Mouse (Mus musculus): ENCODE results near the gene Mapk1ip1l.

Gene Mapk1ip1l

DNA sequence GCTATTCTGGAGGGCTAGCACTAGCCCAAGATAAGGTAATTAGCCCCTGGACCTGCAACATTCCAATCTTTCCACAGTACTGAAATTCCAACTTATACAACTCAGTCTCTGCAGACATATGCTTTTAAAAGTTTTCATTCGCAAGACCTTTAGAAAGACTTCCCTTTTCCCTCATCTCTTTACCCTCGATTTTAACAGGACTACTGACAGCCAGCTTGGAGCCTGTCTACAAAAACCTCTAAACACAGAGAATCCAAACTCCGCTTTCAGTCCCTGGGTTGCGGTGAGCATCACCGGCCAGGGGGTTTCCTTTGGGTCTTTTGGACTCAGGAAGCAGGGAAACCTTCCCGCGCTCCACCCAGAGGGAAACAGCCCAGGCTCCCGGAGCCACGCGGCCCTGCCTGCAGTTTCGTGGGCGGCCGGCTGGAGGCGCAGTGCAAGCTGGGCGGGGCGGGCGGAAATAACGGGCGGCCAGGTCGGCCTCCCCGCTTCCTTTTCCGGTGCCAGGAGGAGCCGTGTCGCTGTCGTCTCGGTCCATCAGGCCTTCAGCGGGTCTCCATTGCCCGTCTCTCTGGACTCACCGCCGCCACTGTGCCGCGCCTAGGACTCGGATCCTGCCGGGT is at the start of gene Mapk1ip1l:
Gene Mapk1ip1l (plus strand): TSS at position 482 of the 623 bp plus-strand sequence.
- peak; percentile 92 for DNase-seq

DNA sequence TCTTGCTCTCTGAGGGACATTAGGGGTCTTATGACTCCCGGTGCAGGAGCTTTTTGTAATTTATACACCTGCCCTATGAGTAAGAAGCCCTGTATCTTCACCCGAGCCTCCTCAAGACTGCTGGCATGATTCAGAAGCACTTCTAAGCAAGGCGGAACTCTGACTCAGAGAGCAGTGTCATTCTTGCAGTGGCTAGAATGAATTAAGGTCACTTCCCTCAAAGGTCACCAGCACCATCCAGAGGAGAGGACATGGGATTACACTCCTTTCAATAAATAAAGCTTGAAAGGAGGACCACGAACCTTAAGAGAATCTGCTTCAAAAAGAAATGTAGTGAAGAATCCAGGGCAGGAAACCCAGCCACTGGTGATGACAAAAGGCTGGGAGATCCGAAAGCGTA is 48.2 kb upstream of the Mapk1ip1l start:
- DNase-seq = peak; percentile 12

DNA sequence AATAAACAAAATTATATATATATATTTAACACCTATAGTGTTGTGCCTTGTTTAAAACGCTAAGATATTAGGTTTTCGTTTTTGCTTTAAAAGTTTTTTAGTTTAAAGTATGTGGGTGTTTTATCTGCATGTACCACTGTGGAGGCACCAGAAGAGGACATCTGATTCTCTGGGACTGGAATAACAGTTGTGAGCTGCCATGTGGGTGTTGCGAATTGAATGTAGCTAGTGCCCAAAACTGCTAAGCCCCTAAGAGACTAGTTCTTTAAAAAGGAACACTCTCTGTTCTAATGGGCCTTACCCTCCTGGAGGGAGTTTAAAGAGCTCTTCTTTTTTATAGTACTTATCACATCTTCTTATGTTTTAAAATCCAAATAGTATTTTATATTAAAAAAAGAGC is 33.2 kb upstream of the Mapk1ip1l start:
- no peak for DNase-seq

GRCm38 (mm10) chr14:47265829-47266228 is 32.2 kb upstream of the Mapk1ip1l start:
- DNase-seq = no peak

DNA sequence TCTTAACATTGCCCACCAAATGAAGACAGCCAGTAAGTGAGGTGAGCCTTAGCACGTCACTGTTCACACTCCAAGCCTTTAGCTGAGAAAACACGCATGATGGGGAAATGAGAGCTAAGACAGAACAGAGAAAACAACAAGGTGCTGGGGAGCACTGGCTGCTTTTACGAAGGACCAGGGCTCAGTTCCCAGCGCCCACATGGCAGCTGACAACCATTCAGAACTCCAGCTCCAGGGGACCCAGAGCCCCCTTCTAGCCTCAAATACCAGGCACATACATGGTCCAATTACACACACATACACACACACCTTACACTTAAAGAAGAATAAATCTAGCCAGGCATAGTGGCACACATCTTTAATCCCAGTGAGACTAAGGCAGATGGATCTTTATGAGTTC is 29.0 kb upstream of the Mapk1ip1l start:
- no peak for DNase-seq

DNA sequence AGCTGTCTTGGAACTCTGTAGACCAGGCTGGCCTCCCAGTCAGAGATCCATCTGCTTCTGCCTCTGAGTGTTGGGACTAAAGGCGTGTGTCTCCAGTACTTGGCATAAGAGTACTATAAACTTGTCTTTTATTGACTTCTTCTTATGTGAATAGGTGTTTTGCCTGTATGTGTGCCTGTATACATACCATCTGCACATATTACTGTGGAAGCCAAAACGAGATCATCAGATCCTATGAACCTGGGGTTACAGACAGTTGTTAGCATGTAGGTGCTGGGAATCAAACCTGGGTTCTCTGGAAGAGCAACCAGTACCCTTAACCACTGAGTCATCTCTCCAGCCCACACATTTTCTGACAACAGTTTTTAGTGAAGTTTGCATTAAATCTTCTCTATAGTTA is 28.4 kb upstream of the Mapk1ip1l start:
- no peak for DNase-seq

- DNase-seq = no peak
These were observed 24.3 kb upstream of the Mapk1ip1l start for GRCm38 (mm10) chr14:47273751-47274150.

- DNase-seq = peak; percentile 21
These were observed 22.6 kb upstream of the Mapk1ip1l start for GRCm38 (mm10) chr14:47275417-47275816.

GRCm38 (mm10) chr14:47276036-47276603 is 21.9 kb upstream of the Mapk1ip1l start:
- DNase-seq = no peak

- peak; percentile 96 for DNase-seq
These were observed 21.3 kb upstream of the Mapk1ip1l start, which contains the start of the genes Wdhd1 and Socs4 for GRCm38 (mm10) chr14:47276637-47277393. Gene Wdhd1 (minus strand): TSS chr14:47276857. Gene Socs4 (plus strand): TSS chr14:47276931.

DNA sequence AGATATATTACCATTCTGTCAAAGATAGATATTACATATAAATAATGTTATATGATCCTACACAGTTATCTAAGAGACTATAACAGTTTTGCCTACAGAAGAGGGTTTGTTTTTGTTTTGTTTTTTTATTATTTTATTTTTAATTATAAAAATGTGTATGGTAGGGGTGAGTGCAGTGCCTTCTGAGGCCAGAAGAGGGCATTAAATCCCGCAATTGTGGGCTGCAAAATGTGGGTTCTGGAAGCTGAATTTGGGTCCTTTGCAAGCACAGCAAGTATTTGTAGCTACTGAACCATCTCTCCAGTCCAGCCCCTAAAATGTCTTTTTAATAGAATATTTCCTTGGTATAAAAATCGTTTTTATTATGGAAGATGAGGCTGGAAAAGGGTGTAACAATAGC is 19.0 kb upstream of the Mapk1ip1l start:
- DNase-seq = no peak

GRCm38 (mm10) chr14:47281535-47281934 is 16.5 kb upstream of the Mapk1ip1l start:
- DNase-seq = no peak

GRCm38 (mm10) chr14:47283568-47283967 is 14.5 kb upstream of the Mapk1ip1l start:
- DNase-seq = no peak

GRCm38 (mm10) chr14:47285271-47285670 is 12.8 kb upstream of the Mapk1ip1l start:
- no peak for DNase-seq

- DNase-seq = no peak
These were observed 11.9 kb upstream of the Mapk1ip1l start for GRCm38 (mm10) chr14:47286215-47286614.

GRCm38 (mm10) chr14:47287021-47287420 is 11.0 kb upstream of the Mapk1ip1l start:
- DNase-seq = no peak

DNA sequence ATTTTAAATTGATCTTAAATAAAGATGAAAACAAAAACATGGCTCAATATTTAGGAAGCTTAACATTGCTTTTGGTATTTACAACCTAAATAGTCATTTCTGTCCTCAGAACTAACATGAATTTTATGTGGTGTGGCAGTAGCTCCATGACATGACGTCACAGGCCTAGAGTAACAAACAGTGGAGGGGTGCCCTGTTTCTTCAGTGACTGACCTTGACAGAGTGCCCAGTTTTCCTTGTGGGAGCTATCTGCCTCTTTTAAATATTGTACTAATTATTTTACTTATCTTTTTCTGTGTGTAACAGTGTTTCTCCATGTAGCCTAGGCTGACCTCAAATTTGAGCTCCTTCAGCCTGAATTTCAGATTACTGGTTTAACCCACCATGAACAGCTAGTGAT is 6.3 kb upstream of the Mapk1ip1l start:
- DNase-seq = no peak

DNA sequence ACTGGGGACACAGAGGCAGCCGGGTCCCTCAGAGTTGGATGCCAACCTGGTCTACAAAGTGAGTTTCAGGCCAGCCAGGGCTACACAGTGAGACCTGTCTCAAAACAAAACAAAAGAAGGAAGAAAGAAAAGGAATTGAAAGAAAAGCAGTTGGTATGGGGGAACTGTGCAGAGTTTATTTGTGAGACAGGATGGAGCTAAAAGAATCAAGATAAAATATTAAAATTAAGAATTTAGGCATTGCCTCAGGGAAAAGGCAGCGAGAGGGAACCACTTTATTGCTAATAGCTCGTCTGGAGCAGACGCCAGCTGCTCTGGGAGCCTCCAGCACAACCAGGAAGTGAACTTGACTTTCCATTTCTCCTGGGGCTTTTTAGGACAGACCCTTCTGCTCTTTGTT is 3.9 kb upstream of the Mapk1ip1l start:
- DNase-seq = peak; percentile 6

- no peak for DNase-seq
These were observed 1.8 kb upstream of the Mapk1ip1l start for GRCm38 (mm10) chr14:47296232-47296631.

DNA sequence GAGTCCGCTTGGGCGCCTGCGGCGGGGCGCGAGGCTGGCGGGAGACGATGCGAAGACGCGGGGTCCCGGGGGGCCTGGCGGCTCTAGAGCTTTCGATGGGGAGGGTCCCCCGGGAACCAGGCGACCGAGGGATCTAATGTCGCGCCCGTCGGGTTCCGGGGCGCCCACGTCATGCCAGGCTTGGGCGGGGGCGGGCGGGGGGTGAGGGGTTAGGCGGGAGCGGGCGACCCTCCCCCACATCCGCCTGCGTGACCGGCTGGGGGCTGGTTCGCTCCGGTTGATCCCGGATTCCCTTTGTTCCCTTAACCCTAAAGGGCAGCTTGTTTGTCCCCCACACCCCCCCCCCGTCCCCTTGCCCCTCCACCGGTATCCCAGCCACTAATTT is 334 bp downstream of the Mapk1ip1l start:
- DNase-seq = no peak

GRCm38 (mm10) chr14:47298819-47299261 is 774 bp downstream of the Mapk1ip1l start:
- DNase-seq = peak; percentile 54

- no peak for DNase-seq
These were observed 5.0 kb downstream of the Mapk1ip1l start for GRCm38 (mm10) chr14:47302885-47303680.

DNA sequence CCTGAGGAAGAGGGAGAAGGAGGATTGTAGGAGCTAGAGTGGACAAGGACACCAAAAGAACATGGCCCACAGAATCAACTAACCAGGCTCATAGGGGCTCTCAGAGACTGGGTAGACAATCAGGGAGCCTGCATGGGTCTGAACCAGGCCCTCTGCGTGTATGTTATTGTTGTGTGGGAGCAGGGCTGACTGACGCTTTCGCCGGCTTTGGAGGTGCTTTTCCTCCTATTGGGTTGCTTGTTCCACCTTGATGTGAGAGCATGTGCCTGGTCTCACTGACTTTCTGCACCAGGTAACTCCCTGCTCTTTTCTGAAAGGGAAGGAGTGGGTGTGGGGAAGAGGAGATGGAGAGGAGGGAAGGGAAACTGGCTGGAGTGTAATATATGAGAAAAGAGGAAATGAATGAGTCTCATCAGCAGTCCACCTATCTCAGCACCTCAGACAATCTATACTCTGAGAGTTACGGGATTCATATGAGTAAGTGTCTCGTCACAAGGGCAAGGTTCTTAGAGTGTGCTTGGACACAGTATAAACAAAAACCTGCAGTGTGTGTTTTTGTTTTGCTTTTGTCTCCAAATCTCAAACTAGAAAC is 6.8 kb downstream of the Mapk1ip1l start:
- no peak for DNase-seq
